Mouse (Mus musculus) forebrain, embryonic 15.5 days (tissue): ENCODE measurements around the gene Gm45711. TPM values are rescaled to one million over a fixed set of nuclear protein-coding genes. Genes with fewer than 3 reads are reported as not detected.
A peak's percentile ranks its signal among the peaks of the same experiment; 100 is the strongest.

Experiments used
- ATAC-seq: fragments of 200-750 bp; cut with Nextera tagmentation; replicated peaks from 2 replicates; pipeline ENCODE4 v1.8.0; 2017; ENCODE audit warnings: mild to moderate bottlenecking, moderate TSS enrichment, moderate library complexity
- H3K27ac ChIP-seq: fragments of 300-500 bp; sonication (generic); replicated peaks from 2 replicates; pipeline ENCODE4 v1.5.1; 2015; ENCODE audit warnings: mild to moderate bottlenecking, inconsistent platforms
- H3K27me3 ChIP-seq: fragments of 300-500 bp; sonication (generic); 2 replicates; pipeline ENCODE4 v1.6.1; 2015; ENCODE audit warnings: inconsistent platforms
- H3K36me3 ChIP-seq: fragments of 300-500 bp; sonication (generic); 2 replicates; pipeline ENCODE4 v1.6.1; 2015; ENCODE audit warnings: mild to moderate bottlenecking, inconsistent platforms
- H3K4me1 ChIP-seq: fragments of 300-500 bp; sonication (generic); 2 replicates; pipeline ENCODE4 v1.6.1; 2015; ENCODE audit warnings: inconsistent platforms
- H3K4me2 ChIP-seq: fragments of 300-500 bp; sonication (generic); replicated peaks from 2 replicates; pipeline ENCODE4 v1.6.1; 2015; ENCODE audit warnings: mild to moderate bottlenecking, inconsistent platforms
- H3K4me3 ChIP-seq: fragments of 300-500 bp; sonication (generic); 2 replicates; pipeline ENCODE4 v1.5.1; 2015; ENCODE audit warnings: mild to moderate bottlenecking, inconsistent platforms
- H3K9ac ChIP-seq: fragments of 300-500 bp; sonication (generic); replicated peaks from 2 replicates; pipeline ENCODE4 v1.6.1; 2015; ENCODE audit warnings: mild to moderate bottlenecking, inconsistent platforms
- H3K9me3 ChIP-seq: fragments of 300-500 bp; sonication (generic); 2 replicates; pipeline ENCODE4 v1.6.1; 2016; ENCODE audit warnings: inconsistent platforms
- WGBS: fragments of 180-500 bp; shearing (Covaris S2); methylation state at CpG from one replicate; pipeline ENCODE4 v1.1.7; 2015; ENCODE audit warnings: mixed read lengths; 5-methylcytosine and 5-hydroxymethylcytosine counted together
- polyA plus RNA-seq: library from polyadenylated mRNA; unstranded; fragments of >200 nt; fragmentation: Nextera tagmentation; extraction: Ambion mirVana; gene quantifications from 2 replicates; pipeline ENCODE4 v1.2.1, GENCODE M21; 2015

Gm45711 gene
- polyA plus RNA-seq, 1 experiment from 2014 or later = not detected

GRCm38 (mm10) chr8:104250439-104251367 is 59.2 kb downstream of the Gm45711 start, which contains the start of gene Cklf:
Gene Cklf, plus strand, starts transcription at chr8:104250861.
- Histone ChIP-seq H3K36me3 (no peaks in the 10 kb centered on the region), H3K4me2 (peak within 1 kb of the TSS; percentile 67), H3K4me3 (peak within 1 kb of the TSS; percentile 74), H3K9ac (peak within 1 kb of the TSS; percentile 75), H3K27me3 (no peaks in the 10 kb centered on the region), H3K27ac (peak within 1 kb of the TSS; percentile 65), H3K9me3 (no peaks in the 10 kb centered on the region), H3K4me1 (peaks cover 29% of the 10 kb centered on the region)
- 3% methylated on average over 41 of the region's 41 CpGs for WGBS
- peak; percentile 74 for ATAC-seq

- Histone ChIP-seq H3K9me3 (no peaks in the 10 kb centered on the region), H3K9ac (no peak overlapping the region), H3K27ac (no peak overlapping the region), H3K27me3 (no peaks in the 10 kb centered on the region), H3K4me3 (no peak overlapping the region), H3K36me3 (peaks cover 2% of the 10 kb centered on the region; the same call in 1 of the 2 replicates), H3K4me2 (no peak overlapping the region), H3K4me1 (peaks cover 29% of the 10 kb centered on the region)
- WGBS = 81% methylated on average over 7 of the region's 7 CpGs
- no peak for ATAC-seq
Measured at GRCm38 (mm10) chr8:104249442-104249996, 60.4 kb downstream of the Gm45711 start.

GRCm38 (mm10) chr8:104248276-104248675 is 61.6 kb downstream of the Gm45711 start, which contains the start of gene Tk2:
Gene Tk2, minus strand, starts transcription at chr8:104248558.
- Histone ChIP-seq H3K9ac (peak within 1 kb of the TSS; percentile 95), H3K9me3 (no peaks in the 10 kb centered on the region), H3K4me2 (peak within 1 kb of the TSS; percentile 84), H3K27me3 (no peaks in the 10 kb centered on the region), H3K4me3 (peak within 1 kb of the TSS; percentile 95), H3K4me1 (peaks cover 29% of the 10 kb centered on the region), H3K36me3 (peaks cover 5% of the 10 kb centered on the region; the same call in 1 of the 2 replicates), H3K27ac (peak within 1 kb of the TSS; percentile 71)
- under 1% methylated on average over 28 of the region's 28 CpGs for WGBS
- peak; percentile 93 for ATAC-seq

DNA sequence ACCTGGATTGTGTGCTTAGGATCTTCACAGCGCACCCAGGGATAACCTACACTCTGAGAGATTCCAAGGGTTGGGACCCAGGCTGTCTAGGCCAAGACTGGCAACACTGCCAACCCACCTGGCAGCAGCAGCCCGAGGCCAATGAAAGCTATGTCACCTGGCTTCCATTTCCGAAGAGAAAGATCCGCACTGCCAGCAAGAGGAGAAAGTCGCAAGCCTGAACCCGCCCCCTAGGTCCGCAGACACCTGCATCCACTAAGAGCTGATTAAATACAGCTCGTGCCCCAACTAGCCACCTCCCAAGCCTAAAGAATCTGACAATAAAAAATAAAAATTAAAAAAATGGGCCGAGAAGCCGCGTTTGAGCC is 62.0 kb downstream of the Gm45711 start:
- peak; percentile 0 for ATAC-seq

GRCm38 (mm10) chr8:104247054-104247907 is 62.6 kb downstream of the Gm45711 start:
- ATAC-seq = no peak
- Histone ChIP-seq H3K4me1 (peaks cover 29% of the 10 kb centered on the region), H3K9me3 (no peaks in the 10 kb centered on the region), H3K27ac (no peak overlapping the region), H3K4me2 (peak overlapping the region; percentile 84), H3K36me3 (peaks cover 14% of the 10 kb centered on the region), H3K27me3 (no peaks in the 10 kb centered on the region), H3K4me3 (peak overlapping the region; percentile 95), H3K9ac (peak overlapping the region; percentile 95)
- 76% methylated on average over 22 of the region's 22 CpGs for WGBS

More for the DNA sequence above, 62.0 kb downstream of the Gm45711 start:
- Histone ChIP-seq H3K9ac (peak overlapping the region; percentile 95), H3K27me3 (no peaks in the 10 kb centered on the region), H3K4me2 (peak overlapping the region; percentile 84), H3K4me1 (peaks cover 29% of the 10 kb centered on the region), H3K36me3 (peaks cover 8% of the 10 kb centered on the region), H3K9me3 (no peaks in the 10 kb centered on the region), H3K4me3 (peak overlapping the region; percentile 95), H3K27ac (no peak overlapping the region; the same call in 1 of the 2 replicates)
- WGBS = 3% methylated on average over 11 of the region's 11 CpGs

DNA sequence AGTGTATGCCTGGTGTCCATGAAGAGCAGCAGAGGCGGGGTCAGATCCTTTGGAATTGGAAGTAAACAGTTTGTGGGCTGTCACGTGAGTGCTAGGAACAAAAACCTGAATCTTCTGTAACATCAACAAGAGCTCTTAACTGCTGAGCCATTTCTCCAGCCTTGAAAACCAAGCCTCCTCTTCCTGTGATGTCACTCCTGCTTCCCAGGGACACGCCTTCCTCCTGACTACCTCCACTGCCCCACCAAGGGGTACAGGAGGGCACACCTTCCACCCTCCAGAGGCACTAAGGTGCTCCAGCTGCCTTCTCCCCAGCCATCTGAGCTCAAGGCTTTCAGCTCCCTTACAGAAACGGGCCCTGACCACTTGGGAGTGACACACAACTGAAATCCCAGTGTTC is 63.3 kb downstream of the Gm45711 start:
- no peak for ATAC-seq
- H3K36me3 ChIP-seq = peaks cover 21% of the 10 kb centered on the region
- no peak overlapping the region for H3K9ac ChIP-seq
- no peaks in the 10 kb centered on the region for H3K27me3 ChIP-seq
- H3K4me1 ChIP-seq = peaks cover 24% of the 10 kb centered on the region
- no peak overlapping the region for H3K4me3 ChIP-seq
- H3K27ac ChIP-seq = no peak overlapping the region
- no peak overlapping the region for H3K4me2 ChIP-seq
- H3K9me3 ChIP-seq = no peaks in the 10 kb centered on the region
- WGBS = 88% methylated on average over 4 of the region's 4 CpGs

DNA sequence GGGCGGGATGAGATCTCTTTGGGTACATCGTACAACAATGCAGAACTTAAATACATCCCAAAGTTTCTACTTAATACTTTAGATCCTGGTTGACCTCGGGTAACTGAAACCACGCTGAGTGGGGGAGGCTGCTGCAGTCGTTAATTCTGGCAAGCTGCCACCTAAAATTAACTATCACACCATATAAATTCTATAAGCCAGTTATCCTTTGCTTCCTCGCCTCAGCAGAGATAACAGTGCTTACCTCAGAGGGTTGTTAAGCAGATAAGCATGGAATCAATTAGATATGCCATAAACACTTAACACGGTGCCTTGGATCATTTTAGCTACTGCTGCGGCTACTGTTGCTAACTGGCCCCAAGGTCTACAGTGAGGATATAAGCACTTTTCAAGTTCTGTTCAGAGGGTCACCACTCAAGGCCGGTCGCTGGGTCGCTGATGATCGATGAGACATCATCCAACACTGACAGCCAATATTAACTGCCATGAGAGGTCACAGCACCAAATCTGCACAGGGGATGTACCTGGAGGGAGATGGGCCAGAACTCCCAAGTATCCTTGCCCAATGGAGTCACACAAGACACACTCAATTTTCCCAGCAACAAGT is 67.7 kb downstream of the Gm45711 start:
- no peaks in the 10 kb centered on the region for H3K9me3 ChIP-seq
- H3K9ac ChIP-seq = no peak overlapping the region
- peaks cover 60% of the 10 kb centered on the region for H3K36me3 ChIP-seq
- no peak overlapping the region for H3K4me2 ChIP-seq
- no peak overlapping the region for H3K4me3 ChIP-seq
- no peak for ATAC-seq
- H3K27me3 ChIP-seq = no peaks in the 10 kb centered on the region
- peaks cover 4% of the 10 kb centered on the region for H3K4me1 ChIP-seq
- WGBS = 89% methylated on average over 12 of the region's 12 CpGs
- no peak overlapping the region for H3K27ac ChIP-seq

DNA sequence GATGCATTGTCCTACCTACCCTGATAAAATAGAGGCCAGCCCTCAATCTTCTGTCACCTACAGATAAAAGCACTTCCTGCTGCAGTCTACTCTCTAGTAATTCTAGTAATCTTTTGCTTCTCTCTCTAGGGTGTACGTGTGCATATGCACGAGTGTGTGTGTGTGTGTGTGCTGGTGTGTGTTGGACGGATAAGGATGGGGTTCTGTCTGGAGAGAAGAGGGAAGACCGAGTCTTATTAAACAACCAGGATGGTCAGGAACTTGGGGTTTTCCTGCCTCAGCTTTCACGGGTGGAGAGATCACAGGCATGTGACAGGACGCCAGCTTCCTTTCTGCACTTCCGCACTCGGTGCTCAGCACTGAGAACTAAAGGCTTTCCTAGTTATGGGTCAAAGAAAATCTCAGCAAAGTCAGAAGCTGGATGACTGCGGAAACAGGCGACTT is 70.4 kb downstream of the Gm45711 start:
- no peaks in the 10 kb centered on the region for H3K4me1 ChIP-seq
- H3K9me3 ChIP-seq = no peaks in the 10 kb centered on the region
- no peak overlapping the region for H3K27ac ChIP-seq
- no peak overlapping the region for H3K4me3 ChIP-seq
- H3K27me3 ChIP-seq = no peaks in the 10 kb centered on the region
- no peak overlapping the region for H3K4me2 ChIP-seq
- H3K9ac ChIP-seq = no peak overlapping the region
- peaks cover 76% of the 10 kb centered on the region for H3K36me3 ChIP-seq
- WGBS = 90% methylated on average over 10 of the region's 10 CpGs
- ATAC-seq = no peak

- no peak overlapping the region for H3K27ac ChIP-seq
- no peak; the same call in 1 of the 2 replicates for ATAC-seq
Measured at GRCm38 (mm10) chr8:104234573-104234972, 75.3 kb downstream of the Gm45711 start.

DNA sequence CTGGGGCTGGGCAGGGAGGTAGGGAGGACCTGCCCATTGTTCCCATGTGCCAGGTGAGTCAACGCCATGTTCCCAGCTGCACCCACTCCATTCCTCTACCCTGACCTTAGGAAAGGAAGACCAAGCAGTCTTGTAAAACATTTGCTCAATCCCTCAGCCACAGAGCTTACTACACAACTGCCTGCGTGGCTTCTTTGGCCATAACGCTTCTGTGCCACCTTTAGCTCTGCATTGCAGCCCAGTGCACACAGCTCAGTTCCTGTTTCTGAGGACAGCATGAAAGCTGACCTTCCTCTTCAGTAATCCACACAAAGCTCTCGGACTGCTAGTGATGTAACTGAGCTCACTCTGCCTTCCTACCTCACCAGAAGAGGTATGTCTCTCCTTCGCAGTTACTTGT is 77.0 kb downstream of the Gm45711 start:
- no peaks in the 10 kb centered on the region for H3K9me3 ChIP-seq
- no peaks in the 10 kb centered on the region for H3K27me3 ChIP-seq
- no peak overlapping the region for H3K4me3 ChIP-seq
- peaks cover 84% of the 10 kb centered on the region for H3K36me3 ChIP-seq
- H3K4me1 ChIP-seq = no peaks in the 10 kb centered on the region
- WGBS = 97% methylated on average over 5 of the region's 5 CpGs
- H3K4me2 ChIP-seq = no peak overlapping the region
- H3K9ac ChIP-seq = no peak overlapping the region
- H3K27ac ChIP-seq = no peak overlapping the region
- no peak for ATAC-seq

More at GRCm38 (mm10) chr8:104234573-104234972, 75.3 kb downstream of the Gm45711 start:
- Histone ChIP-seq H3K4me3 (no peak overlapping the region), H3K4me2 (no peak overlapping the region), H3K9ac (no peak overlapping the region), H3K4me1 (no peaks in the 10 kb centered on the region), H3K36me3 (peaks cover 85% of the 10 kb centered on the region), H3K27me3 (no peaks in the 10 kb centered on the region), H3K9me3 (no peaks in the 10 kb centered on the region)
- 45% methylated on average over 6 of the region's 6 CpGs for WGBS

- Histone ChIP-seq H3K4me3 (no peak overlapping the region), H3K36me3 (peaks cover 88% of the 10 kb centered on the region), H3K9ac (no peak overlapping the region), H3K4me1 (no peaks in the 10 kb centered on the region), H3K9me3 (no peaks in the 10 kb centered on the region), H3K27me3 (no peaks in the 10 kb centered on the region), H3K4me2 (no peak overlapping the region), H3K27ac (no peak overlapping the region)
- 95% methylated on average over 4 of the region's 4 CpGs for WGBS
- no peak for ATAC-seq
Measured at GRCm38 (mm10) chr8:104232039-104232438, 77.8 kb downstream of the Gm45711 start.
